Mouse (Mus musculus) heart, embryonic 15.5 days (tissue): Measurements from ENCODE around the gene Ecpas. TPM values are rescaled to one million over a fixed set of nuclear protein-coding genes. Genes with fewer than 3 reads are reported as not detected.

Source experiments
- ATAC-seq: fragments of 200-750 bp; cut with Nextera tagmentation; replicated peaks from 2 replicates; pipeline ENCODE4 v1.8.0; 2017; ENCODE audit warnings: low read depth, moderate TSS enrichment; ENCODE audit not compliant: insufficient number of reproducible peaks, insufficient read depth, low FRiP score
- H3K27ac ChIP-seq: fragments of 300-500 bp; sonication (generic); 2 replicates; pipeline ENCODE4 v1.5.1; 2015; ENCODE audit warnings: mild to moderate bottlenecking, inconsistent platforms
- H3K27me3 ChIP-seq: fragments of 300-500 bp; sonication (generic); 2 replicates; pipeline ENCODE4 v1.6.1; 2015; ENCODE audit warnings: inconsistent platforms
- H3K36me3 ChIP-seq: fragments of 300-500 bp; sonication (generic); 2 replicates; pipeline ENCODE4 v1.6.1; 2015; ENCODE audit warnings: mild to moderate bottlenecking, inconsistent platforms
- H3K4me1 ChIP-seq: fragments of 300-500 bp; sonication (generic); replicated peaks from 2 replicates; pipeline ENCODE4 v1.6.1; 2015; ENCODE audit warnings: inconsistent platforms
- H3K4me2 ChIP-seq: fragments of 300-500 bp; sonication (generic); 2 replicates; pipeline ENCODE4 v1.6.1; 2015; ENCODE audit warnings: inconsistent platforms, mild to moderate bottlenecking, moderate library complexity
- H3K4me3 ChIP-seq: fragments of 300-500 bp; sonication (generic); 2 replicates; pipeline ENCODE4 v1.5.1; 2015; ENCODE audit warnings: mild to moderate bottlenecking, inconsistent platforms
- H3K9ac ChIP-seq: fragments of 300-500 bp; sonication (generic); 2 replicates; pipeline ENCODE4 v1.6.1; 2015; ENCODE audit warnings: mild to moderate bottlenecking, inconsistent platforms
- H3K9me3 ChIP-seq: fragments of 300-500 bp; sonication (generic); replicated peaks from 2 replicates; pipeline ENCODE4 v1.6.1; 2016; ENCODE audit warnings: inconsistent platforms
- WGBS: fragments of 180-500 bp; shearing (Covaris S2); methylation state at CpG from one replicate; pipeline ENCODE4 v1.1.7; 2015; ENCODE audit warnings: mixed read lengths; 5-methylcytosine and 5-hydroxymethylcytosine counted together
- polyA plus RNA-seq: library from polyadenylated mRNA; unstranded; fragments of >200 nt; fragmentation: Nextera tagmentation; extraction: Ambion mirVana; gene quantifications from 2 replicates; pipeline ENCODE4 v1.2.1, GENCODE M21; 2015

The Ecpas gene
- polyA plus RNA-seq, 1 experiment from 2014 or later = 24.8 TPM

- no peaks in the 10 kb centered on the region for H3K27me3 ChIP-seq
- peak overlapping the region; percentile 81 for H3K4me2 ChIP-seq
- H3K9ac ChIP-seq = peak overlapping the region; percentile 99
- H3K9me3 ChIP-seq = no peaks in the 10 kb centered on the region
- no peak for ATAC-seq
- H3K27ac ChIP-seq = peak overlapping the region; percentile 99
- peak overlapping the region; percentile 97 for H3K4me3 ChIP-seq
- 35% methylated on average over 16 of the region's 16 CpGs for WGBS
- no peaks in the 10 kb centered on the region for H3K36me3 ChIP-seq
- H3K4me1 ChIP-seq = peaks cover 15% of the 10 kb centered on the region
These were observed 2.1 kb downstream of the Ecpas start for GRCm38 (mm10) chr4:58910175-58911068.

DNA sequence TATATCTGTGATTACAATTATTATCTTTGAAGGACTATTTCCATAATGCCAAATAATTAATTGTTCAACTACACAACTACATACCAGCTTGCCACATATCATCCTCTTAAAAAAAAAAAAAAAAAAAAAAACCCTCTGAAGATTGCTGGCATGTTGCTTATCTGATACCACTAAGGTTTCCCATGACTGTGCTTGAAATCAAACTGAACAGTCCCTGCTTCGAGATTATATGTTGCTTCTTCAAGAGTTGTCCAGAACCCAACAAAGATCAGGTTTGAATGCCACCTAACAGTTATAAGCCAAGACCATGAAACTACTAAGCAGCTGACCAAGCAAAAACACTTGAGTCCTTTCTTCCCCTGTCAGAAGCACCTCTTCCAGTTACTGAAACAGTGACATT lies 5.1 kb downstream of the Ecpas start:
- Histone ChIP-seq H3K9me3 (no peaks in the 10 kb centered on the region), H3K4me2 (no peak overlapping the region), H3K4me3 (no peak overlapping the region), H3K9ac (no peak overlapping the region), H3K36me3 (no peaks in the 10 kb centered on the region), H3K27ac (no peak overlapping the region), H3K27me3 (no peaks in the 10 kb centered on the region), H3K4me1 (peaks cover 11% of the 10 kb centered on the region)
- 65% methylated on average over 1 of the region's 1 CpGs for WGBS
- ATAC-seq = no peak

DNA sequence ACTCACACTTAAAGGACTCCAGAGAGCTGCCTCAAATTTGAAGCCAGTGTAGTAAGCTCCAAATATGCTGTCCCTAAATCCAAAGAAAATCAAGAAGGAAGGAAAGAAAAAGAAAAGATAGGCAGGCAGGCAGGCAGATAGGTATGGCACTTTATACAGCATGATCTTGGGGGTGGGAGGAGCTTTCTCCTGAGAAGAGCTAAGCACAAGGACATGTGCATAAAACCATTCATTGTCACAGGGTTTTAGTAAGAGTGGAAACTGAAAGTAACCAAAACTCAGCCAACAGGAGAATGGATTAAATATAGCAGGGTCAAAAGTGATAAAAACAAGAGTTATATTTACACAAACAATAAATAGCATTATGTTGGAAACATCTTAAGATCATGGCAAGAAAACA lies 14.2 kb downstream of the Ecpas start:
- H3K9me3 ChIP-seq = no peaks in the 10 kb centered on the region
- H3K4me2 ChIP-seq = no peak overlapping the region
- peaks cover 8% of the 10 kb centered on the region; the same call in 1 of the 2 replicates for H3K4me1 ChIP-seq
- H3K9ac ChIP-seq = no peak overlapping the region
- no peaks in the 10 kb centered on the region for H3K27me3 ChIP-seq
- no peaks in the 10 kb centered on the region for H3K36me3 ChIP-seq
- no peak overlapping the region for H3K4me3 ChIP-seq
- H3K27ac ChIP-seq = no peak overlapping the region
- no peak for ATAC-seq

DNA sequence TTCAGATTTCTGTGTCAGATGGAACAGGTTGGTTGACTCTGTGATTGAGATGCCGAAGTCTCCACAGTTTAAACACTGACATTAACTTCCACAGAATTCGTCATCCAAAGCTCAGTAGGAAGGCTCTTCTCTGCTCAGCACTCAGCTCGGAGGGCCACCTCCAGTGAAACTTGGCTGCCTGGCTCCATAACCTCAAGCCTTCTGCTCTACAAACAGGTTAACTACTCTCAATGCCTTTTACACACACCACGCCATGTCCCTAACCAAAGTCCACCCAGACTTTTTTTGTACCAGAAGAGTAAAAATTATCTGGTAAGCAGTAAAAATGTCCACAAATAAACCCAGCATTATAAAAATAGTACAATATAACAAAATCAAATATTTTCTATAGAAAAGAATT lies 15.1 kb downstream of the Ecpas start:
- Histone ChIP-seq H3K27ac (no peak overlapping the region), H3K4me3 (no peak overlapping the region), H3K27me3 (no peaks in the 10 kb centered on the region), H3K36me3 (no peaks in the 10 kb centered on the region), H3K9ac (no peak overlapping the region), H3K9me3 (no peaks in the 10 kb centered on the region), H3K4me1 (peaks cover 13% of the 10 kb centered on the region; the same call in 1 of the 2 replicates), H3K4me2 (no peak overlapping the region)
- 76% methylated on average over 4 of the region's 4 CpGs for WGBS
- no peak for ATAC-seq

GRCm38 (mm10) chr4:58894399-58894798 lies 18.1 kb downstream of the Ecpas start:
- no peaks in the 10 kb centered on the region for H3K36me3 ChIP-seq
- peaks cover 18% of the 10 kb centered on the region for H3K4me1 ChIP-seq
- H3K9ac ChIP-seq = no peak overlapping the region
- ATAC-seq = no peak
- H3K27me3 ChIP-seq = no peaks in the 10 kb centered on the region
- no peak overlapping the region for H3K4me2 ChIP-seq
- WGBS = 78% methylated on average over 7 of the region's 7 CpGs
- H3K4me3 ChIP-seq = no peak overlapping the region
- H3K9me3 ChIP-seq = no peaks in the 10 kb centered on the region
- H3K27ac ChIP-seq = no peak overlapping the region

- no peak overlapping the region for H3K4me2 ChIP-seq
- H3K9me3 ChIP-seq = no peaks in the 10 kb centered on the region
- no peaks in the 10 kb centered on the region for H3K36me3 ChIP-seq
- ATAC-seq = no peak
- H3K4me3 ChIP-seq = no peak overlapping the region
- no peak overlapping the region for H3K27ac ChIP-seq
- peaks cover 17% of the 10 kb centered on the region for H3K4me1 ChIP-seq
- H3K9ac ChIP-seq = no peak overlapping the region
- H3K27me3 ChIP-seq = no peaks in the 10 kb centered on the region
- whole genome bisulfite sequencing = 78% methylated on average over 4 of the region's 4 CpGs
These were observed 22.3 kb downstream of the Ecpas start for GRCm38 (mm10) chr4:58890035-58890782.

DNA sequence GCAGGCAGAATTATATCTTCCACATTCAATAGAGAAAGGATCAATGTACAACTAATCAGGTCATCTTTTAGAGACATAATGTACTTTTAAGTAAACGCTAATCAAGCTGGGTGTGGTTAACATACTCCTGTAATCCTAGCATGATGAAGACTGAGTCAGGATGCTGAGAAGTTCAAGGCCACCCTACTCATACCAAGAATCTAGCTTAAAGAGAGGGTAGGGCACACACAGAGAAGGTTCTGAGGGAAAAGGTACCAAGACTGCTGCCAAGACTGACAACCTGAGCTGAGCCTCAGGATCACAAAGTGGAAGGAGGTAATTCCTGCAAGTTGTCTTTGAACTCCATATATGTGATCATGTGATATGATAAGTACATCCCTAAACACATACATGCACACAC lies 24.0 kb downstream of the Ecpas start:
- 80% methylated on average over 1 of the region's 1 CpGs for WGBS
- ATAC-seq = no peak
- H3K27ac ChIP-seq = no peak overlapping the region

GRCm38 (mm10) chr4:58887626-58888025 lies 24.9 kb downstream of the Ecpas start:
- ATAC-seq = no peak

More for the DNA sequence above, 24.0 kb downstream of the Ecpas start:
- Histone ChIP-seq H3K4me1 (peaks cover 16% of the 10 kb centered on the region), H3K9ac (no peak overlapping the region), H3K27me3 (no peaks in the 10 kb centered on the region), H3K4me3 (no peak overlapping the region), H3K4me2 (no peak overlapping the region), H3K36me3 (no peaks in the 10 kb centered on the region), H3K9me3 (no peaks in the 10 kb centered on the region)

GRCm38 (mm10) chr4:58886778-58887177 lies 25.8 kb downstream of the Ecpas start:
- no peaks in the 10 kb centered on the region for H3K36me3 ChIP-seq
- no peak overlapping the region for H3K9ac ChIP-seq
- H3K4me2 ChIP-seq = no peak overlapping the region
- no peaks in the 10 kb centered on the region for H3K9me3 ChIP-seq
- H3K27ac ChIP-seq = no peak overlapping the region
- H3K4me3 ChIP-seq = no peak overlapping the region
- ATAC-seq = no peak
- H3K4me1 ChIP-seq = peaks cover 11% of the 10 kb centered on the region
- WGBS = 75% methylated on average over 3 of the region's 3 CpGs
- no peaks in the 10 kb centered on the region for H3K27me3 ChIP-seq

More at GRCm38 (mm10) chr4:58887626-58888025, 24.9 kb downstream of the Ecpas start:
- Histone ChIP-seq H3K9me3 (no peaks in the 10 kb centered on the region), H3K4me1 (peaks cover 11% of the 10 kb centered on the region), H3K27ac (no peak overlapping the region), H3K36me3 (no peaks in the 10 kb centered on the region), H3K9ac (no peak overlapping the region), H3K4me2 (no peak overlapping the region), H3K27me3 (no peaks in the 10 kb centered on the region), H3K4me3 (no peak overlapping the region)
- 59% methylated on average over 3 of the region's 3 CpGs for WGBS

DNA sequence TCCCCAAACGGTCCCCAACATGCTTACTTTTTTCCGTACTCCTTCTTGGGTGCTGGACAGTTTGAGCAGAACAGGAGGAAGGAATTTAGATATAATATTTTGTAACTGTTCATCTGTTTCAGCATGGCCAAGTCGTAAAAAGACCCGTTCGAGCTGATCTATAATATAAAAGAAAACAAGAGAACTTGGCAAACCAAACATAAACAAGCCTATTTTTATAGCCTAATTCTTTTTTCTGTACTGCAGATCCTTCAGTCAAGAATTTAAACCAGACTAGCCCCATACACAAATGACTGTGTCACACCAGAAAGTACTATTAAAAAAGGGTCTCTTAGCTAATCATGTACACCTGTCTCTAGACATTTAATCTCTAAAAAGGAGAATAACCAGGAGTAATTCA lies 27.2 kb downstream of the Ecpas start:
- Histone ChIP-seq H3K36me3 (no peaks in the 10 kb centered on the region), H3K9ac (no peak overlapping the region), H3K4me2 (no peak overlapping the region), H3K4me3 (no peak overlapping the region), H3K4me1 (peaks cover 3% of the 10 kb centered on the region), H3K27ac (no peak overlapping the region), H3K9me3 (no peaks in the 10 kb centered on the region), H3K27me3 (no peaks in the 10 kb centered on the region)
- no peak for ATAC-seq
- WGBS = 83% methylated on average over 5 of the region's 5 CpGs

- ATAC-seq = no peak
- H3K36me3 ChIP-seq = no peaks in the 10 kb centered on the region
- 41% methylated on average over 2 of the region's 2 CpGs for WGBS
- H3K9me3 ChIP-seq = no peaks in the 10 kb centered on the region
- H3K4me2 ChIP-seq = no peak overlapping the region
- no peak overlapping the region for H3K4me3 ChIP-seq
- H3K4me1 ChIP-seq = peaks cover 3% of the 10 kb centered on the region
- H3K27me3 ChIP-seq = no peaks in the 10 kb centered on the region
- H3K9ac ChIP-seq = no peak overlapping the region
- H3K27ac ChIP-seq = no peak overlapping the region
These were observed 28.7 kb downstream of the Ecpas start for GRCm38 (mm10) chr4:58883841-58884240.
